In genomic region chr11:72551531-72552105, GRCm38 (mm10) we compare ENCODE assay signal across 24 mouse cellular contexts. TPM values are rescaled to one million over a fixed set of nuclear protein-coding genes. Genes with fewer than 3 reads are reported as not detected.
DNase-seq lines count a peak whose midpoint lies in the region; ATAC-seq and TF ChIP-seq lines count a peak whose summit lies in the region.
"Had no signal": no experiment of that assay in that cellular context is flagged by ENCODE, and none has a peak within 500 bp of the region (broad histone marks: within the 10 kb centered on the region; RNA-seq: fewer than 3 reads in every experiment).

No protein-coding gene starts in this region.

- H3K9me3 ChIP-seq in liver, postnatal 0 days (ENCODE audit: low read length), result no peaks in the 10 kb centered on the region
- H3K9me3 ChIP-seq: embryonic facial prominence, embryonic 12.5 days; forebrain, embryonic 13.5 days; heart, embryonic 15.5 days; hindbrain, embryonic 15.5 days; intestine, embryonic 15.5 days; limb, embryonic 12.5 days; liver, embryonic 15.5 days; midbrain, embryonic 13.5 days; neural tube, embryonic 13.5 days had no signal

- 35% methylated on average over 7 of the region's 7 CpGs for WGBS in liver, postnatal 0 days (ENCODE audit: insufficient replicate concordance)

- no peaks in the 10 kb centered on the region for H3K27me3 ChIP-seq in liver, postnatal 0 days (ENCODE audit: insufficient read depth, low read length)
- H3K27me3 ChIP-seq: embryonic facial prominence, embryonic 12.5 days; forebrain, embryonic 13.5 days; heart, embryonic 15.5 days; hindbrain, embryonic 15.5 days; intestine, embryonic 15.5 days; limb, embryonic 12.5 days; liver, embryonic 15.5 days; midbrain, embryonic 13.5 days; neural tube, embryonic 13.5 days had no signal

- TF ChIP-seq EP300 in liver, postnatal 0 days (IDR thresholded peaks at IDR 0.05; ENCODE audit: low read depth), result no peak

- TF ChIP-seq CTCF in liver, postnatal 0 days (IDR thresholded peaks at IDR 0.05; ENCODE audit: low read depth), result no peak

- peak; percentile 73 for DNase-seq in heart, adult 11 months
- DNase-seq in heart, adult 9 months (ENCODE audit: low spot score in 2 of 2), result no peak
- no peak for DNase-seq in liver, postnatal 0 days
- no peak for DNase-seq in liver
- peak; percentile 17 for DNase-seq in thymus, postnatal 25 days
- no peak for DNase-seq in cerebellum, adult 8-10 months
- DNase-seq in layer of hippocampus, postnatal 14 days (ENCODE audit: low spot score in 2 of 2), result no peak
- DNase-seq: cerebellum, adult 9-11 months; heart, adult 18-20 months; heart, postnatal 4 days; right cerebral cortex, adult 18-20 months had no signal

- no peaks in the 10 kb centered on the region for H3K36me3 ChIP-seq in liver, postnatal 0 days (replicated peaks; ENCODE audit: insufficient read depth, low read length)
- H3K36me3 ChIP-seq: embryonic facial prominence, embryonic 12.5 days; heart, embryonic 15.5 days; hindbrain, embryonic 15.5 days; intestine, embryonic 15.5 days; limb, embryonic 12.5 days; liver, embryonic 15.5 days; midbrain, embryonic 13.5 days; neural tube, embryonic 13.5 days had no signal

- H3K4me1 ChIP-seq in liver, postnatal 0 days (ENCODE audit: insufficient read depth), result peaks cover 29% of the 10 kb centered on the region
- H3K4me1 ChIP-seq: embryonic facial prominence, embryonic 12.5 days; forebrain, embryonic 13.5 days; hindbrain, embryonic 15.5 days; intestine, embryonic 15.5 days; limb, embryonic 12.5 days; midbrain, embryonic 13.5 days; neural tube, embryonic 13.5 days had no signal

- peak; percentile 7; the same call in 1 of the 2 replicates for ATAC-seq in liver, postnatal 0 days
- ATAC-seq in common myeloid progenitor, adult 5-6 weeks (replicated peaks; ENCODE audit: low read depth, poor library complexity, severe bottlenecking), result 0 out of 2 replicates have a peak, but pooled peaks have one; percentile 1
- ATAC-seq: forebrain, embryonic 13.5 days; intestine, embryonic 15.5 days; lung, postnatal 0 days; midbrain, embryonic 13.5 days had no signal

- no peak overlapping the region for H3K27ac ChIP-seq in liver, postnatal 0 days (ENCODE audit: low read depth)
- H3K27ac ChIP-seq: embryonic facial prominence, embryonic 12.5 days; forebrain, embryonic 13.5 days; heart, embryonic 15.5 days; hindbrain, embryonic 15.5 days; intestine, embryonic 15.5 days; limb, embryonic 12.5 days; liver, embryonic 15.5 days; midbrain, embryonic 13.5 days; neural tube, embryonic 13.5 days had no signal

- H3K4me3 ChIP-seq in liver, postnatal 0 days (ENCODE audit: low read depth, low read length), result no peak overlapping the region
- H3K4me3 ChIP-seq: embryonic facial prominence, embryonic 12.5 days; erythroblast, embryonic 14.5 days; forebrain, embryonic 13.5 days; heart, embryonic 15.5 days; hindbrain, embryonic 15.5 days; intestine, embryonic 15.5 days; limb, embryonic 12.5 days; liver, embryonic 15.5 days; midbrain, embryonic 13.5 days; neural tube, embryonic 13.5 days had no signal

- H3K4me2 ChIP-seq in liver, postnatal 0 days (ENCODE audit: low read depth, low read length), result no peak overlapping the region
- H3K4me2 ChIP-seq: embryonic facial prominence, embryonic 12.5 days; forebrain, embryonic 13.5 days; heart, embryonic 15.5 days; hindbrain, embryonic 15.5 days; intestine, embryonic 15.5 days; limb, embryonic 12.5 days; liver, embryonic 15.5 days; midbrain, embryonic 13.5 days; neural tube, embryonic 13.5 days had no signal

- no peak overlapping the region for H3K9ac ChIP-seq in liver, postnatal 0 days (replicated peaks)
- H3K9ac ChIP-seq: embryonic facial prominence, embryonic 12.5 days; forebrain, embryonic 13.5 days; heart, embryonic 15.5 days; hindbrain, embryonic 15.5 days; intestine, embryonic 15.5 days; limb, embryonic 12.5 days; liver, embryonic 15.5 days; midbrain, embryonic 13.5 days; neural tube, embryonic 13.5 days had no signal

RNA-seq across cellular contexts. Expression of gene Spns3, which starts 1.3 kb away (rescaled TPM):
- 1.8 and 1.9 TPM in 2 replicates for polyA plus RNA-seq in liver, postnatal 0 days (2015; fragmentation: Nextera tagmentation; extraction: Ambion mirVana)
- total RNA-seq in common myeloid progenitor, adult 5-6 weeks (2017), result 20.5 and 29.3 TPM in 2 replicates
- total RNA-seq in layer of hippocampus, postnatal 14 days (2021), result under 1 TPM; 0.23 to 0.38 TPM
- total RNA-seq: heart, adult 18-20 months had no signal
- polyA plus RNA-seq: embryonic facial prominence, embryonic 12.5 days; forebrain, embryonic 13.5 days; limb, embryonic 12.5 days; midbrain, embryonic 13.5 days; stomach, embryonic 14.5 days had no signal

RNA-seq across cellular contexts. Expression of gene Ube2g1, which starts 55.5 kb away (rescaled TPM):
- polyA plus RNA-seq in liver, postnatal 0 days (2015; fragmentation: Nextera tagmentation; extraction: Ambion mirVana), result 28.1 and 28.6 TPM in 2 replicates
- 37.2 and 41.3 TPM in 2 replicates for total RNA-seq in common myeloid progenitor, adult 5-6 weeks (2017)
- total RNA-seq in layer of hippocampus, postnatal 14 days (2021), result 10 to 100 TPM; 49.8 to 50.8 TPM

Comparison
In these comparisons a context has a peak if more than half of its experiments do, and no peak if none do; other contexts are left out.
1. DNase-seq: peak in heart, adult 11 months (single experiment) and thymus, postnatal 25 days (single experiment); none in heart, adult 9 months (0 of 2), liver, postnatal 0 days (single experiment), liver (single experiment), cerebellum, adult 8-10 months (single experiment) and layer of hippocampus, postnatal 14 days (0 of 2).
2. RNA of gene Spns3, which starts 1.3 kb away (total RNA-seq): 20.5 to 29.3 TPM in common myeloid progenitor, adult 5-6 weeks; 0.23 to 0.38 TPM in layer of hippocampus, postnatal 14 days; every median in the first group is over 10 times any median in the second.